Mouse (Mus musculus): ENCODE data around the gene Cnot8.
A peak's percentile ranks its signal among the peaks of the same experiment; 100 is the strongest.

Cnot8 gene

DNA sequence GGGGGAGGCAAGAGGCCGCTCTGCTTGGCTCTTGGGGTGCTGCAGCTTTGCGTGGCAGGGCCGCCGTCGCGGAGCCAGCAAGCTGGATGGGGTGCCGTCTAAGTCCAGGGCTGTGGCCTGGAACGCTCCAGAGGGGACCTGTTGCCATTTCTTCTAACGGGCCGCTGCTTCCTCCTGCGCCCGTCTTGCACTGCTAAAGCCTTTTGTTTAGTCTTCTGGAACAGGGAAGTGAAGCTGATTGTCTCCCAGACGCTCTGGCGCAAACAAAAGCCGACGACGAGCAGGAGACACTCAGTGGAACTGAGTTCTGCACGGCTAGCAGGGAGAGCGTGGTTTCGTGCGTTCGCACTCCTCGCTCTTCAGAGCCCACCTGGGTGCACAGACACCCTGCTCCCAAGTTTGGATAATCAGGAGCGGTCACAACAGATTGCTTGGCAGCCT, 418 bp downstream of the Cnot8 start:
- DNase-seq = no peak

GRCm38 (mm10) chr11:58107009-58107408, 3.1 kb downstream of the Cnot8 start:
- DNase-seq = no peak

GRCm38 (mm10) chr11:58107664-58108337, 3.8 kb downstream of the Cnot8 start:
- DNase-seq = no peak

- DNase-seq = no peak
Measured at GRCm38 (mm10) chr11:58116560-58116959, 12.6 kb downstream of the Cnot8 start.

GRCm38 (mm10) chr11:58117044-58117652, 13.2 kb downstream of the Cnot8 start:
- DNase-seq = no peak

DNA sequence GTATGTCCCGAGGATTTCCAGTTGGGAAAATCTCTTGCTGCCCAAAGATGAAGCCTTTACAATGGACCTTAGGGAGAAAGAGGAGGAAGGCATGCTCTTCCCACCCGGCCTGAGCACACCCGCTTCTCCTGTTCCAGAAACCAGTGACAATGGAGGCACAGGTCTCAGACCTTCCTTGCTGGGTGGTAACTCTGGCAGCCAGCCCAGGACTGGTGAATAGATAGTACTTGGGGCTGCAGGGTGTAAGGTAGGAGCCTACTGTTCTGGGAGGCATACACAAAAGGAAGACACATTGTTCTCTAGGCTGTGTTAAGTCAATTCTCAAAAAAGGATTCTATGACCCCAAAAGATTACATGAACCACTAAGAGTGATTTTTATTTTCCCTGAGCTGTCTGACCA, 16.7 kb downstream of the Cnot8 start:
- DNase-seq = no peak

GRCm38 (mm10) chr11:58121351-58121750, 17.4 kb downstream of the Cnot8 start:
- no peak for DNase-seq

GRCm38 (mm10) chr11:58123711-58124110, 19.8 kb downstream of the Cnot8 start:
- no peak for DNase-seq

DNA sequence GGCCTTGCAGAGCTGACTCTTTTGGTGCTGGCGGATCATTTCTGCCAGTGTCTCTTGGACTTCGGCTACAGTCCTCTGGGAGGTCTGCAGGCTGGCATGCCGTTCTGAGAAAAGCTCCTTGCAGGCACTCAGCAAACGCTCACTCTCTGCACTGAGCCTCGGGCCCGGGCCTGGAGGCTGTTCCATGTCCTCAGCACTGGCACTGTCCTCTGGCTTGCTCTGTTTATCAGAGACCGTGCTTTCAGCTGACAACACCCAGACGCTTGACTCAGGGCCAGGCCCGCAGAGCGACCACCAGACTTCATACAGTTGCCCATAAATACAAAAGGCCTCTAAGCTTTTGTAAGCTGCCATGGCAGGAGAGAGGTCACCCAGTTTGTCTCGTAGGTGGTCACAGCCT, 21.1 kb downstream of the Cnot8 start:
- no peak for DNase-seq

DNA sequence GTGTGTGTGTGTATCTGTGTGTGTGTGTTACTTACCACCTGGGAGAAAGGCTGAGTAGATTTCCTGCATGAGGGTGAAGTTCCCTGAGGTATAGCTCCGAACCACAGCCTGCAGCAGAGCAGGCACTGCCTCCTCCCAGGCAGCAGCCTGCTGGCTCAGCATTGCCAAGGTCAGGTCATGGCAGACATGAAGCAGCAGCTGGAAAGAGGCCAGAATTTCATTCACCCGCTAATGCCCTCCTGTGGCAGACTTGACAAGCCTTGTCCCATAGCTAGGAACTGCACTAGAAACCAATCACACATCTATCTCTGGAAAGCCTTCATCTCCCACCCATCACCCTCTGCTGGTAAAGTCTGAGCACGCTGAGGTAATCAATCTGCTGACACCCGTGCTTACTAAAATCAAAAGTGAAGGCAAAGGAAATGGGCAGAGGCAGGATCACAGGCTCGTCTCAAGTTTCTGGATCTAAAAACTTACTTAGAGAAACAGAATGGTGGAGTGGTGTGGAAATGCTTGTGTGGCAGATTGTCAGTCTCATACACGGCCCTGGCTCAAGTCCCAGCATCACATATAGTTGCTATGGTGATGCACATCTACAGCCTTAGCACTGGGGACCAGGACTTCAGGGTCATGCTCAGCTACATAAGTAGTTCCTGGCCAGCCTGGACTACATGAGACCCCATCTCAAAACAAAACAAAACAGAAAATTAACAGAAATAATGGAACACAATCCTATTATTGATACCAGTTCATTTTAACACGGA, 22.6 kb downstream of the Cnot8 start:
- peak; percentile 96 for DNase-seq

GRCm38 (mm10) chr11:58127544-58127943, 23.6 kb downstream of the Cnot8 start:
- DNase-seq = no peak

- no peak for DNase-seq
Measured at GRCm38 (mm10) chr11:58129302-58129843, 25.4 kb downstream of the Cnot8 start.

- DNase-seq = no peak
Measured at GRCm38 (mm10) chr11:58132026-58132425, 28.1 kb downstream of the Cnot8 start.

GRCm38 (mm10) chr11:58134869-58135268, 30.9 kb downstream of the Cnot8 start:
- DNase-seq = no peak

- no peak for DNase-seq
Measured at GRCm38 (mm10) chr11:58135296-58135695, 31.3 kb downstream of the Cnot8 start.

- no peak for DNase-seq
Measured at GRCm38 (mm10) chr11:58136677-58137076, 32.7 kb downstream of the Cnot8 start.

- DNase-seq = no peak
Measured at GRCm38 (mm10) chr11:58138821-58139220, 34.9 kb downstream of the Cnot8 start.

DNA sequence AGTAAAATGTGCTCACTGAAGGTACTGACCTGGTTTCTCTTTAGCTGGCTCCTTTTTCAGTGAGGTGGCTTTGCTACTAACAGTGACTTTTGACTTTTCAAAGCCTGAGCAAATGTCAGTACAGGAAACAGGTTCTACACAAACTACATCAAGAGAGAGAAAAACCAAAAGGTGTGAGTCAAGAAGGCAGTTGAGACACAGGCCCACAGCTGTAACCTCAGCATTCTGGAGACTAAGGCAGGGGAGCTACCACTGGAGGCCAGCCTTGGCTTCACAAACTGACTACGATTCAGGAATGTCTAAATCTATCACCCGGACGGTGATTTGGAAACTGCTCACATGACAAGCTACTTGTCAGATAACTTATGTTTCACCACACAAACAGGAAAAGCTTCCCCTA, 35.5 kb downstream of the Cnot8 start:
- no peak for DNase-seq

GRCm38 (mm10) chr11:58143704-58144426, 39.9 kb downstream of the Cnot8 start:
- DNase-seq = no peak

GRCm38 (mm10) chr11:58146241-58146640, 42.3 kb downstream of the Cnot8 start:
- peak; percentile 90 for DNase-seq

- DNase-seq = no peak
Measured at GRCm38 (mm10) chr11:58155458-58155857, 51.5 kb downstream of the Cnot8 start.

DNA sequence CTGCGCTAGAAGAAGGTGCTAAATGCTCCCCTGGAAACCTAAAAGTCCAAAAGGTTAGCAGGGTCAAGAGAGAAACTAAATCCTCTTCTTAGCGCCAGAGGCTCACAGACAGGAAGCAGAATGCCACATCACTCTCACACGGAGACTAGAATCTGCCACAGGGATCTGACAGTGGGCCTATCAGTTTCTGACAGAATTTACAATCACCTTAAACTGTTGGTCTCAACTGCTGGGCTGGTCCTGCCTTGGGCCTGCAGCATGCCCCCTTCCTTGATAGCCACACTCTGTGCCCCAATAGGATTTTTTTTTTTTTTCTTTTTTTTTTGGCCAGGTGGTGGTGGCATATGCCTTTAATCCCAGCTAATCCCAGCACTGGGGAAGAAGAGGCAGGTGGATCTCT, 52.9 kb downstream of the Cnot8 start:
- no peak for DNase-seq

GRCm38 (mm10) chr11:58165072-58165471, 61.1 kb downstream of the Cnot8 start:
- no peak for DNase-seq
